ENCODE assay signal across 8 mouse cellular contexts in genomic region chr14:25397751-25398150, GRCm38 (mm10).
DNase-seq lines count a peak whose midpoint lies in the region; ATAC-seq and TF ChIP-seq lines count a peak whose summit lies in the region.

No protein-coding gene starts in this region.

- no peaks in the 10 kb centered on the region for H3K36me3 ChIP-seq in heart, embryonic 13.5 days
- no peaks in the 10 kb centered on the region for H3K36me3 ChIP-seq in hindbrain, embryonic 12.5 days
- no peaks in the 10 kb centered on the region for H3K36me3 ChIP-seq in midbrain, embryonic 13.5 days

- WGBS in heart, embryonic 13.5 days, result 36% methylated on average over 5 of the region's 5 CpGs
- WGBS in hindbrain, embryonic 12.5 days, result 8% methylated on average over 5 of the region's 5 CpGs
- 6% methylated on average over 5 of the region's 5 CpGs for WGBS in midbrain, embryonic 13.5 days

- TF ChIP-seq POLR2A in brain, embryonic 14.5 days (IDR thresholded peaks at IDR 0.05; ENCODE audit: borderline replicate concordance, extremely low read depth, insufficient read depth, insufficient read length, poor library complexity, severe bottlenecking), result no peak

- H3K4me1 ChIP-seq in heart, embryonic 13.5 days, result peaks cover 68% of the 10 kb centered on the region
- H3K4me1 ChIP-seq in hindbrain, embryonic 12.5 days, result peaks cover 42% of the 10 kb centered on the region
- peaks cover 54% of the 10 kb centered on the region for H3K4me1 ChIP-seq in midbrain, embryonic 13.5 days (replicated peaks)

- intact Hi-C loops in heart, postnatal 10 days (cut with DNase I), result loop anchor here (5.0 kb wide), 1 partner anchor 55 kb away; no protein-coding TSS in a partner anchor

- H3K27me3 ChIP-seq in heart, embryonic 13.5 days (replicated peaks), result no peaks in the 10 kb centered on the region
- peaks cover 8% of the 10 kb centered on the region for H3K27me3 ChIP-seq in hindbrain, embryonic 12.5 days
- H3K27me3 ChIP-seq in midbrain, embryonic 13.5 days, result no peaks in the 10 kb centered on the region

- H3K27ac ChIP-seq in heart, embryonic 13.5 days (replicated peaks), result peak overlapping the region; percentile 50
- peak overlapping the region; percentile 91 for H3K27ac ChIP-seq in hindbrain, embryonic 12.5 days
- peak overlapping the region; percentile 92 for H3K27ac ChIP-seq in midbrain, embryonic 13.5 days

- no peaks in the 10 kb centered on the region for H3K9me3 ChIP-seq in heart, embryonic 13.5 days
- no peaks in the 10 kb centered on the region for H3K9me3 ChIP-seq in hindbrain, embryonic 12.5 days (replicated peaks)
- H3K9me3 ChIP-seq in midbrain, embryonic 13.5 days, result no peaks in the 10 kb centered on the region

- ATAC-seq in heart, embryonic 13.5 days (ENCODE audit: extremely low read depth, insufficient number of reproducible peaks, low FRiP score, low TSS enrichment), result no peak
- peak; percentile 69 for ATAC-seq in hindbrain, embryonic 12.5 days (ENCODE audit: low FRiP score)
- ATAC-seq in midbrain, embryonic 13.5 days, result peak; percentile 59

- TF ChIP-seq CTCF in brain, embryonic 14.5 days (IDR thresholded peaks at IDR 0.05; ENCODE audit: borderline replicate concordance, extremely low read depth, insufficient read depth, insufficient read length), result no peak

- no peak overlapping the region for H3K4me2 ChIP-seq in heart, embryonic 13.5 days
- H3K4me2 ChIP-seq in hindbrain, embryonic 12.5 days (replicated peaks), result peak overlapping the region; percentile 35
- H3K4me2 ChIP-seq in midbrain, embryonic 13.5 days (replicated peaks), result no peak overlapping the region

- no peak for DNase-seq in heart, postnatal 10 days
- DNase-seq in brain, embryonic 14.5 days (ENCODE audit: low read depth), result peak; percentile 85
- DNase-seq in frontal cortex, postnatal 25 days (ENCODE audit: low spot score in 2 of 2), result no peak
- DNase-seq in urinary bladder, postnatal 36 days (ENCODE audit: low spot score in 2 of 2), result no peak
- no peak for DNase-seq in spleen, postnatal 4 days (ENCODE audit: low spot score in 2 of 2)

- H3K9ac ChIP-seq in heart, embryonic 13.5 days, result peak overlapping the region; percentile 59; the same call in 1 of the 2 replicates
- no peak overlapping the region; the same call in 1 of the 2 replicates for H3K9ac ChIP-seq in hindbrain, embryonic 12.5 days
- H3K9ac ChIP-seq in midbrain, embryonic 13.5 days (replicated peaks), result peak overlapping the region; percentile 52

- H3K4me3 ChIP-seq in heart, embryonic 13.5 days, result no peak overlapping the region
- H3K4me3 ChIP-seq in hindbrain, embryonic 12.5 days, result no peak overlapping the region
- no peak overlapping the region for H3K4me3 ChIP-seq in midbrain, embryonic 13.5 days (replicated peaks)
